Mouse (Mus musculus) thymus, postnatal 10 days (tissue): ENCODE measurements around the gene Etv4.

Experiments used
- DNase-seq, 2 experiments: peaks; one replicate each; pipeline ENCODE4 v3.0.0; 2021; ENCODE audit warnings: low spot score in 2 of 2

Etv4 gene

DNA sequence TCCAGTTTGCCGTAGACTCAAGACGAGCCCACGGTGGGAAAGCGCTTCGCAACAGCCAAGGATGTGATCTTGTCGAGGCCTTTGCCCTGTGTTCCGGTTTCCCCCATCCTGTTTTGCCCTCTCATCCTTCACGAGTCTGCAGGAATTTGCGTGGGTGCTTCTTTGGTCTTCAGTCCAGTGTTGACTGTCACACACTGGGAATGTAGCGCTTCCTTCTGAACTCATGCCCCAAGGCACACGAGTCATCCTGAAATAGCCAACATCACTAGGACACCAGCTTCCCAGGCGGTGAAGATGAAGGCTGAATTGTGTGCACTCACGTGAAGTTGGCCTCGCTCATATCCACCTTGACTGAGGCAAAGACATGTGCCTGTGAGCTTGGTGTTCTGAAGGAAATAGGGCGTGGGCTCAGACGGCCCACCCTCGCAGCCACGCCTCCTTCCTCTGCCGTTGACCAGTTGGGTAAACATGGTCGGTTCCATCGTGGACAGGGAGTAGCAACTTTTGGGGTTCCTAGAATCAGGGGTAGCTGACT is 65.1 kb downstream of the Etv4 start:
- DNase-seq: no peak
